Mouse (Mus musculus) hindbrain, embryonic 10.5 days (tissue): ENCODE data around the gene Slc25a42. TPM values are rescaled to one million over a fixed set of nuclear protein-coding genes. Genes with fewer than 3 reads are reported as not detected.

Experiments used
- polyA plus RNA-seq: library from polyadenylated mRNA; unstranded; fragments of >200 nt; fragmentation: Nextera tagmentation; extraction: Ambion mirVana; gene quantifications from 2 replicates; pipeline ENCODE4 v1.2.1, GENCODE M21; 2016

The Slc25a42 gene
- polyA plus RNA-seq, 1 experiment from 2014 or later = 3.5 TPM

Other genes with a start within 250 kb of the Slc25a42 start
- gene Gatad2a, start 215.9 kb downstream of the Slc25a42 start, polyA plus RNA-seq = 46.9 and 50.3 TPM in 2 replicates
- gene Mau2, start 169.6 kb downstream of the Slc25a42 start, polyA plus RNA-seq = 62.6 and 66.8 TPM in 2 replicates
- gene Sugp1, start 169.5 kb downstream of the Slc25a42 start, polyA plus RNA-seq = 51.3 and 54.2 TPM in 2 replicates
- 0.56 and 0.88 TPM in 2 replicates for gene Tm6sf2, start 139.4 kb downstream of the Slc25a42 start, polyA plus RNA-seq
- 0.12 and 0.20 TPM in 2 replicates for gene Hapln4, start 128.8 kb downstream of the Slc25a42 start, polyA plus RNA-seq
- gene Ncan, start 91.4 kb downstream of the Slc25a42 start, polyA plus RNA-seq = 20.2 and 67.1 TPM in 2 replicates
- 37.0 and 38.0 TPM in 2 replicates for gene Nr2c2ap, start 81.0 kb downstream of the Slc25a42 start, polyA plus RNA-seq
- 19.5 and 20.6 TPM in 2 replicates for gene Rfxank, start 73.2 kb downstream of the Slc25a42 start, polyA plus RNA-seq
- gene Borcs8, start 72.8 kb downstream of the Slc25a42 start, polyA plus RNA-seq = 46.9 and 48.3 TPM in 2 replicates
- 0.58 and 0.76 TPM in 2 replicates for gene Mef2b, start 72.6 kb downstream of the Slc25a42 start, polyA plus RNA-seq
- gene Tmem161a, start 39.9 kb downstream of the Slc25a42 start, polyA plus RNA-seq = 56.2 and 64.9 TPM in 2 replicates
- gene Sugp2, start 21.9 kb upstream of the Slc25a42 start, polyA plus RNA-seq = 56.1 and 58.2 TPM in 2 replicates
- 39.7 and 40.9 TPM in 2 replicates for gene Armc6, start 22.2 kb upstream of the Slc25a42 start, polyA plus RNA-seq
- gene Homer3, start 70.5 kb upstream of the Slc25a42 start, polyA plus RNA-seq = 107 and 108 TPM in 2 replicates
- gene Ddx49, start 90.2 kb upstream of the Slc25a42 start, polyA plus RNA-seq = 54.4 and 54.8 TPM in 2 replicates
- gene Cope, start 90.2 kb upstream of the Slc25a42 start, polyA plus RNA-seq = 324 and 329 TPM in 2 replicates
- 3.0 and 7.3 TPM in 2 replicates for gene Cers1, start 103.5 kb upstream of the Slc25a42 start, polyA plus RNA-seq
- 2.9 and 4.3 TPM in 2 replicates for gene Gdf1, start 117.5 kb upstream of the Slc25a42 start, polyA plus RNA-seq
- gene Upf1, start 141.0 kb upstream of the Slc25a42 start, polyA plus RNA-seq = 19.0 and 25.0 TPM in 2 replicates
- gene Comp, start 161.3 kb upstream of the Slc25a42 start, polyA plus RNA-seq = 0.27 and 0.38 TPM in 2 replicates
- 14.8 and 16.7 TPM in 2 replicates for gene Crtc1, start 227.3 kb upstream of the Slc25a42 start, polyA plus RNA-seq